Mouse (Mus musculus) monocyte, adult 5-6 weeks (primary cell): ENCODE data around the gene Ror1. TPM values are rescaled to one million over a fixed set of nuclear protein-coding genes. Genes with fewer than 3 reads are reported as not detected.

Experiments
- ATAC-seq: fragments of 153-309, 156-312 bp; replicated peaks from 2 replicates; pipeline ENCODE4 v1.8.0; 2017; ENCODE audit warnings: mild to moderate bottlenecking; ENCODE audit not compliant: low TSS enrichment, insufficient number of reproducible peaks, severe bottlenecking, poor library complexity, low FRiP score
- total RNA-seq: library from RNA; stranded (forward); fragments of 200-1000, 200-491, 200-594 nt; gene quantifications from 3 replicates; pipeline ENCODE4 v1.2.3, GENCODE M21; 2017

The Ror1 gene
- total RNA-seq, 1 experiment from 2014 or later = not detected

- ATAC-seq = no peak
Observed at GRCm38 (mm10) chr4:100137102-100137835, 41.7 kb downstream of the Ror1 start.

GRCm38 (mm10) chr4:100141626-100142025, 46.0 kb downstream of the Ror1 start:
- no peak for ATAC-seq

DNA sequence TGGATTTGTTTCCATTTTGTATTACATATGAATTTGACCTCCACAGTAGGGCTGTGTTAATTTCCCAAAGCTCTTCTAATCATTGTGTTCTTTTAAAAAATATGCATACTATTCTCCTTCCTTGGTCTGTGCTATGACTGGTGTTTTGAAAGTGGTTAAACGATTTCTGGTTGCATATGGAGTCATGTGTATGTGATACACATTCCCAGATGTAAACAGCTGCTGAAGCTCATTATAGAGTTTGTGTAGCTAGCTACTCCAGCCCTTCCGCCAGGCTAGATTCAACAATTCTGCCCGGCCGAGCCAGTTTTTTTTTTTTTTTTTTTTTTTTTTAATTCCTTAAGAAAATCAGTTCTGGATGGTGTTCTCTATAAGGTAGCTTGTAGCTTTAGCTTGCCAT, 49.2 kb downstream of the Ror1 start:
- ATAC-seq = no peak

DNA sequence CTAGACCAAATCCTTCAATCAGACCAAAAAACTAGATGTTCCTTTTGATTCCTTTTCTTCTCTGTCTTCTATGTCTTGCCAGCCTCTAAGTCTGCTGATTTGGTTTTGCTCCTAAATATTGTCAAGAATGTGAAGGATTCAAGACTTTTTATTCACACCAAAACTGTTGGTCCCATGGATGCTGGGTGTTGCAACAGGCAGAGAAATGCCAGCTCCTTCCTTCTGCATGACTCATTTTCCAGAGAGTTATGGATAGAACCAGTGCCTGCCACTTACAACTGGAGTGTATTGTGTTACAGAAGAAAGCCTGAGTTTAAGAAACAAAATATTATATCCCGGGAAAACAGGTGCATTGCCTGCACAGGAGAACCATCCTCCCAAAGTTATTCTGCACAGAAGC, 55.2 kb downstream of the Ror1 start:
- ATAC-seq = no peak

DNA sequence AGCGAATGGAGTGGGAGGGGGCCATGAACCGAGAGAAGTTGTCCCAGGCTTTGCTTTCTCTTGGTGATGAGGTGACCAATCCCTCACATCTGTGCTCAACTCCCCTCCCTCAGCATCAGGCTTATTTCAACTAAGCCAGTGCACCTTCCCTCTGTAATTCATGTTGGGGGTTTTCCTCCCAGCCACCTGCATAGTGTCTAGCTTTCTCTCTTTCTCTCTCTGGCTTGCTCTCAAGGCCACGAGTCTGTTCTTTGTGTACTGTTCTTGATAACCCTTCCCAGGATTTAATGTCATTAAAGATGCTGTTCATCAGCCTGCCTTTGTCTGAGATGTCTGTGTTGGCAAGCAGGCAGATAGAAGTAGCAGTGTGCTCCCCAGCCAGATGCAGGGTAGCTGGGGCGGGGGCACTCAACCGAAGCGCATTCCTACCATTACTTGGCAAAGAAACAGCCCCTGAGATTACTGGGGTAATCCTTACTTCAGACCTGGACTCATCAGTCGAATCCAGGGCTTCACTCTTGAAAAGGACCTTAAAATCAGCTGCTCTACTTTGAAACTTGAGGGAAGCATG, 59.1 kb downstream of the Ror1 start:
- no peak for ATAC-seq

DNA sequence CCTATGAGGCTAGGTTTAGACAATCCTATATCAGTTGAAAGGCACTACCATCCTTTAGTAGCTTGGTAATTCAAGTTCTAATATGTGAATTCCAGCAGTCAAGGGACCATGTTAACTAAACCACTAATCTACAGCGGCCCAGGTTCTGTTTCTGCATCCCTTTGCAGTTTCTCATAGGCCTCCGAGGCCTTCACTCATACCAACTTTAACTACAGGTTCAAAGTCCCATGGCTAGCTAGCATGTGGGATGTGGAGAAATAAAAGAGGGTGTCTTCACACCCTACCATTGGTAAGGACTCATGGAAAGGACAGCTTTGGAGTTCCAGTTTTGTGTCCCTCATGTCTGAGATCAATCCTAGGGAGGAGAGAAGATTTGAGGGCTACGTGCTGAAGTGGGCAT, 60.1 kb downstream of the Ror1 start:
- no peak for ATAC-seq

DNA sequence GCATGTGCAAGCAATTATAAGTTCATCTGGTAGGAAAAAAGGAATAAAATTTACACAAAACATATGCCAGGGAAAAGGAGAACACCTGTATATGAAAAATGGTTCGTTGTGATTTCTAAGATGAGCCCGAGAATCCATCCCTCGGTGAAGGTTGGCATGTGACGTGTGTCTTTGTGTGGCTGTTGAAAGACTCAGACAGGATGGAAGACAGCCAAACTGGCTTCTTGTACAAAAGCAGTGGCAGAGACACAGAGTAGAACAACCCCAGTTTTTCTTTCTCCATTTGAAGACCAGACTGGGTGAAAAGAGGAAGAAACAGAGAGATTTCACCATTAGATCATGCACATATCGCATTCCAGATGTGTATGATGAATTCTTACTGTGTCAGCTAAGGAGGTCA, 62.8 kb downstream of the Ror1 start:
- ATAC-seq = no peak

- ATAC-seq = no peak
Observed at GRCm38 (mm10) chr4:100160156-100160555, 64.6 kb downstream of the Ror1 start.

GRCm38 (mm10) chr4:100165790-100166189, 70.2 kb downstream of the Ror1 start:
- ATAC-seq = no peak

DNA sequence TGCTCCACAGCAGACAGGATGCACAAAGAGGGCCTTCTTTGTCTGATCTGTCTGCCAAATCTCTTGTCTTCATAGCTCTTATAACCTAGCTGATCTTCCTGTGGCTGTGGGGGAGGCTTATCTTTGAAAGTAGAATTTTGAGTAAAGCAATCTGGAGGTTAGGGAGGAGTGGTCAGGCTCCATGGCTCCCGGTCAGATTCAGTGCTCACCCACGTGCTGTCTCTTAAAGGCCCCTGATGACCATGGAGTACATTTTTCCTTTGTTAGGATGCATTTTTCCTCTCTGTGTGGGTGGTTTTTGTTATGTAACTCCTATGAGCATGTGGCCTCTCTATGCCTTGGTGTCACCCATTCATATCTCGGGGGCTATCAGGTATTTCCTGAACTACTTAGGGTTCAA, 71.3 kb downstream of the Ror1 start:
- no peak for ATAC-seq

DNA sequence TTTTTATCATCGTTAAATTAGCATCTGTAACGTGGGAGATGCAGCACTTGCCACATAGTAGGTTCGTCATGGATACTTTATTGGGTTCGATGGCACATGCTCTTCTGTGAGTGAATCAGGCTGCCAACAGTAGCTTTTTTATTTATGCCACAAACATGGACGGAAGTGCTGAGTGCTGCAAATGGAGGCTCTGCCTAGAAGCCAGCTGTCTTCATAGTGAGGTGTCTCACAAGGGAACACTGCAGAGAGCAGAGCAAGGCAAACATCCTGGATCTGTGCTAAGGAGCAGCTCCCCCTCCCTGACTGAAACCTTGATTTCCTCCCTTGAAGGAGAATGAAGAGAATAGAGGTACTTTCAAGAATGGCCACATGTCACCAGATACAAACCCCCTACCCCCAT, 74.1 kb downstream of the Ror1 start:
- no peak for ATAC-seq

GRCm38 (mm10) chr4:100170161-100170650, 74.6 kb downstream of the Ror1 start:
- no peak for ATAC-seq

DNA sequence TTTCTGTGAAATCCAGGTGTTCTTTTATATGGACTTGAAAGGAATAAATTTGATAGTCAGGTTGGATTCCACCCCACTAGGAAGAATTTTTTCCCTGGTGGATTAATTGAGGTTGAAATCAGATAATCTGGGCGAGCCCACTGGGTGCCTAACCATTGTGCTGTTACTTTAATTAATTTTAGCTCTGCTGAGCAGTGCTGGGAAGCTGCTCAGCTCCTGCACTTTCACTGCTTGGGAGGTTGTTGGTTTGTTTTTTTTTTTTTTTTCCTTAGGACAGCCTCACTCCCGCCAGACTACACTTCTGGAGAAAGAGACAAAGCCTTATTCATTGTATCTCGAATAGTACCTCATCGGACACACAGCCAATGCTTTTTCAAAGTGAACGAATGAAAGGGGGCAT, 75.2 kb downstream of the Ror1 start:
- ATAC-seq = no peak

- no peak for ATAC-seq
Observed at GRCm38 (mm10) chr4:100171483-100171898, 75.9 kb downstream of the Ror1 start.

- no peak for ATAC-seq
Observed at GRCm38 (mm10) chr4:100175594-100175993, 80.0 kb downstream of the Ror1 start.

- no peak for ATAC-seq
Observed at GRCm38 (mm10) chr4:100178316-100178715, 82.7 kb downstream of the Ror1 start.

- ATAC-seq = no peak
Observed at GRCm38 (mm10) chr4:100181676-100182075, 86.1 kb downstream of the Ror1 start.

GRCm38 (mm10) chr4:100186781-100187180, 91.2 kb downstream of the Ror1 start:
- ATAC-seq = no peak

GRCm38 (mm10) chr4:100187563-100188200, 92.1 kb downstream of the Ror1 start:
- no peak for ATAC-seq

DNA sequence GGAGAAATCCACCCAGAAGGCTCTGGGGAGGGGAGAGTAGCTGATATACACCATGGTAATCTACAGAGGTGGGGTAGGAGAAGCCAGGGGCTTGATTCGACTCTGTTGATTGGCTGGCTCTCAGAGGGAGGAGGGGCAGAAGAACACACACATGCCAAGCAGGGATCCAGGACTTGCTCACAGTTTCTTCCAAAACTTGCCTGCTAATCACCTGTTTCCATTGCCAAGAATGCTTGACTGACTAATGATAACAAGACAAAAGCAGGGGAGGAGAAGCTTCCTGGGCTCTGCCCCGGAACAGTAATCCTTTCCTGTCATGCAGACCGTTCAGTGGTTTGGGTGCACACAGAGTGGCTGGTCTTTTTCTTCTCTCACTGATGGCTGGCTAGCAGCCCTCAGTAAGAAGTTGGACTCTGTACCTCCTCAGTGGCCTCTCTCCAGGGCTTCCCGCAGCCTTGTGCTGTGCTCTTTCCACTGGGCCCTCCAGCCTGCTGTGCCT, 92.7 kb downstream of the Ror1 start:
- no peak for ATAC-seq
